Mouse (Mus musculus) gastrocnemius, adult 2 months (tissue): ENCODE results near the gene 1110032A03Rik. TPM values are rescaled to one million over a fixed set of nuclear protein-coding genes. Genes with fewer than 3 reads are reported as not detected.

Experiments
- DNase-seq: peaks from one replicate; pipeline ENCODE4 v3.0.0; 2022
- H3K27ac ChIP-seq: fragments of 200-600 bp; 2 replicates; pipeline ENCODE4 v1.8.1; 2022; ENCODE audit warnings: mild to moderate bottlenecking
- H3K4me3 ChIP-seq: fragments of 200-600 bp; 2 replicates; pipeline ENCODE4 v1.8.1; 2022; ENCODE audit warnings: mild to moderate bottlenecking, moderate library complexity
- CTCF ChIP-seq: fragments of 200-600 bp; IDR thresholded peaks from 2 replicates; pipeline ENCODE4 v1.8.1; 2022; ENCODE audit warnings: antibody characterized with exemption, mild to moderate bottlenecking, moderate library complexity
- intact Hi-C: fragments of 180-260 bp; cut with DNase I; formaldehyde crosslinking; loops from one replicate; pipeline ENCODE4 v1.15.1; 2025
- long read RNA-seq, 2 experiments: library from polyadenylated mRNA; stranded (forward); transcript quantifications; one replicate each; pipeline ENCODE4 v2.0.0; 2021
- total RNA-seq, 2 experiments: library from RNA; stranded (reverse); gene quantifications; 2 replicates each; pipeline ENCODE4 v1.2.3; 2021

Gene 1110032A03Rik
- total RNA-seq = 10 to 100 TPM; 10.4 to 11.2 TPM
- long read RNA-seq, experiment 1, transcript 1110032A03Rik-201 (4 exons, 2,082 nt) = major isoform, 8 of 10 reads
- long read RNA-seq, experiment 1, partial matches to known transcripts = 1 of 10 reads
- long read RNA-seq, experiment 1, other reads (novel, unspliced or antisense) = 1 of 10 reads
- long read RNA-seq, experiment 2, transcript 1110032A03Rik-201 (4 exons, 2,082 nt) = major isoform, 10 of 11 reads
- long read RNA-seq, experiment 2, partial matches to known transcripts = 0 of 11 reads
- long read RNA-seq, experiment 2, other reads (novel, unspliced or antisense) = 1 of 11 reads

DNA sequence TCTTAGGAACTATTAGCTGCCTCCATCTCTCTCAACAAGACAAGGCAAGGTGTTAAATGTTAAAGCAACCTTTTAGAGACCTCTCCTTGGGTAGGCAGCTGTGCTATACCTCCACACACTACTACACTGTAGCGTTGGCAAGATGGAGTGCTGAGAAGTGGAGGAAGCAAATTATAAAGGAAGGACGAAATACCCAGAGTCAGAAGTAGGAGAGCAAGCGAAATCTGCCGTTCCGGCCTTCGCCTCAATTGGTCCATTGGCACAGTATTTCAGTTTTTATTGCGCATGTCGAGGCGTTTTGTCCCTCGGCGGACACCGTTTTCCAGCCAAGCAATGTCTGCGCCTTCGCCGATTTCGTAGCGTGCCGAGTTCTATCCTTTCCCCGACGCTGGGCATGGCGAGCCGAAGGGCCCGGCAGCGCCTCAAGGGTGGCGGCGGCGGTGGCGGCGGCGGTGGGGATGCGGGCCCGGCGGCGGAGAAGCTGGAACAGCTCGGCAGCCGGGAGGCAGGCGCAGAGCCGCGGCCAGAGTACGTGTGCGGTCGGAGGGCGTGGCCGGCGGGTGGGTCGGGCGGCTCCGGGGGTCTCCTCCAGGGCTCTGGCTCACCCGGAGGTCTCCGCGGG, at the start of gene 1110032A03Rik, which contains the start of gene Alg9:
Gene 1110032A03Rik, minus strand, starts transcription at position 530 of the 622 bp plus-strand sequence.
Gene Alg9, plus strand, starts transcription at position 29 of the 622 bp plus-strand sequence.
- intact Hi-C loops = no loop called here
- Histone ChIP-seq H3K27ac (peak within 1 kb of the TSS; percentile 88), H3K4me3 (peak within 1 kb of the TSS; percentile 93)
- peak; percentile 92 for DNase-seq
- TF ChIP-seq CTCF = 0 out of 2 replicates have a peak, but pooled peaks have one; percentile 4

DNA sequence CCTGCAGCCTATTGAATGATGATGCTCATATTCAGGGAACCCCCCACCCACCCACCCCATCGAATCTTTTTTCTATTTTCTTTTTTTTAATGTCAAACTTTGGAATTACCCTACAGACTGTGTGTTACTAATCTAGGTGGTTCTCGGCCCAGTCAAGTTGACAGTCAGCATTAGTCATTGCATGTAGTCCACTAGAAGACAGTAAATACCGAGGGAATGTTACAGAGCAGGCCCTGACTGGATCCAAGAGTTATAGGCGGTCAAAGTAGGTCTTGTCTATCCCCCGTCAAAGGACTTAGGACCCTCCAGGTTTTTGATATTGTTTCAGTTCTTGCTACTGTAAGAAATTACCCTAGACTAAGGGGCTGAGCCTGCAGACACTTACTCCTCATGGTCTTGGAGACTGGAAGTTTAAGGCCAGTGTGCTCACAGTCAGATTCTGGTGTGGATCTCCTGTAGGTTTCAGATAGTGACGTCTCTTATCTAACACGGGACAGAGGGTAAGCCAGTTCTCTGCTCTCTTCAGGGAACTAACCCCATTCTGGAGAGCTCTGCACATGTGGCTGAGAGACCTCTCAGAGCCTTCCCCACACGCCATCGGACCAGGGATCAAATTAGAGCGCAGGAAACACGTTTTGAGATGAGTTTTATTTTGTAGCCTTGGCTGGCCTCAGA, 48.6 kb upstream of the 1110032A03Rik start:
- H3K4me3 ChIP-seq = no peak overlapping the region
- DNase-seq = no peak
- intact Hi-C loops = no loop called here
- H3K27ac ChIP-seq = no peak overlapping the region
- TF ChIP-seq CTCF = no peak

DNA sequence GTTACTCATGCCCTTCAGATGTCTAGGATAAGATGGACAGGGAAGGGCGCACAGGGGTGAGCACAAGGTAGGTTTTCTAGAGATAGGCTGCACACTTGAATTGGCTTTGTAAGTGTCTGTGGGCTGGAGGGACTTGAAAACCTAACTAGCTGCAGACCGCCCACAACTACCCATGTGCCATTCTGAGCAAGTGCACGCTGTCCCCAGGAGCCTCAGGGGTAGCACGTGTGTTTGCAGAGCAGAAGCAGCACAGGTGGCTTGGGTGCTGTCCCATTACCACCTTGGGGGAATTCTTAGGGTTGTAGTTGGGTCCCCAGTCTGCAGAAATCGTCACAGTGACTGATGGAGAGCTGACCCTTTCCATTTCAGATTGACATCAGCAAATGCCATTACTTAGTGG, 46.9 kb upstream of the 1110032A03Rik start:
- H3K4me3 ChIP-seq = no peak overlapping the region
- intact Hi-C loops = no loop called here
- no peak for DNase-seq
- H3K27ac ChIP-seq = no peak overlapping the region
- no peak for TF ChIP-seq CTCF

DNA sequence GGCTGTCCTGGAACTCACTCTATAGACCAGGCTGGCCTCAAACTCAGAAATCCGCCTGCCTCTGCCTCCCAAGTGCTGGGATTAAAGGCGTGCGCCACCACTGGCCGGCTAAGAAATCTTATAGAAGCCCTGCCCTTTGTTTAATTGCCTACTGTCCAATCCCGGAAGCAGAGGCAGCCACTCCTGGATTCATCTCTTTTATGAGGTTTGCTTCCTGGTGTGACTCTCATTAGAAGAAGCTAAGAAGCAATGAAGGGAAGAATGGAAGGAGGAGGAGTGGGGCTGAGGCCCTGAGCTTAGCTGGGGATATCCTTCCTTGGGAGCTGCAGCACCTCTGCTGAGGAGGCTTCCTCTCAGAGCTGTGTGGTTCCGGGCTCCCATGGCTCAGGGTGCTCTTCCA, 46.3 kb upstream of the 1110032A03Rik start:
- H3K27ac ChIP-seq = no peak overlapping the region
- intact Hi-C loops = no loop called here
- H3K4me3 ChIP-seq = no peak overlapping the region
- TF ChIP-seq CTCF = no peak
- DNase-seq = no peak

DNA sequence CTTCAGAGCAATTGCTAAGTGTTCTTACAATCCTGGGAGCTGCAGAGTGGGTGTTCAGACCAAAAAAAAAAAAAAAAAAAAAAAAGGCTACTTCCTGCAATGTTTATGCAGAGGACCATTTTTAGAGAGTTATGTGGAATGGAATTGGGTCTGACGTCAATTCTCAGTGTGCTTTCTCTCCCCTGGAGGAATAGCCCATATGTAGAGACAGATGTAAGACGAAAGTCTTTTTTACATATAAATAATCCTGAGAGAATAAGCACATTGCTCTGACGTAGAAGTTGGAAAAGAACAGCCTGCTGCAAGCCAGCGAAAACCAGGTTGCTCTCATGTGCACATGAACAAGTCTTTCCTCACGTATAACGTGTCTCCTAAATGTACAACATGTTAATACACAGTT, 44.4 kb upstream of the 1110032A03Rik start:
- no peak for DNase-seq
- no peak overlapping the region for H3K4me3 ChIP-seq
- intact Hi-C loops = no loop called here
- no peak for TF ChIP-seq CTCF
- H3K27ac ChIP-seq = no peak overlapping the region

DNA sequence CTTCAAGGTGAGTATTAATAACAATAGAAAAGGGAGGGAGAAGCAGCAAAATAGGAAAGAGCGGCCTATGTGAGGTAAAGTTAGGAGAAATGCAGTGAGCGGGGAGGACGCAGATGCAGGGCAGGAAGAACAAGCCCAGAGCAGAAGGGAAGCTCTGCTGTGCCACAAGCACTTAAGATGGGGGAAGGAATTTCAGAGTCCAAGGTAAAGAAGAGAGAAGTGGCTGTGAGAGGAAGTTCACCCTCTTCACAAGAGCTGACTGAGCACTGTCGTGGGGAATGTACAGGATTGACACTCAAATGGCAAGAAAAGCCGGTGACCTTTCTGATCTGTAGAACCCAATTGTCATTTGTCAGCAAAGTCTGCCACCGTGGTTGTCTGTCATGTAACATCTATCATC, 42.7 kb upstream of the 1110032A03Rik start:
- DNase-seq = no peak
- H3K27ac ChIP-seq = no peak overlapping the region
- no peak overlapping the region for H3K4me3 ChIP-seq
- no peak for TF ChIP-seq CTCF
- intact Hi-C loops = no loop called here

DNA sequence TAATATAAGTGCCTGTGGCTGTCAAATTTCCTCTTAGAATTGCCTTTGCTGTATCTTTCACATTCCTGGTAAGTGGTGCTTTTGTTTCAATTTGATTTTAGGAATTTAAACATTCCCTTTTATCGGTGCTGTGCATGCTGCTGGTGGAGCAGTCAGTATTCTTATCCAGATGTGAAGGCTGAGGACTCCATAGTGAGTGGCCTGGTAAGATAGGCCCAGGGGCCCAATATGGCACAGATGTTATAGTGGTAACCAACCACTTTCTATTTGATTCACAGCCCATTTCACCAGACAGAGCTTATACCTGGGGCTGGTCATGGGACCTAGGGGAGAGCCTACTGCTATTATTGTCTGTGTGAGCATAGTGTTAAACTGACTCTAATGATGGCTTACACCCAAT, 41.2 kb upstream of the 1110032A03Rik start:
- Histone ChIP-seq H3K4me3 (no peak overlapping the region), H3K27ac (no peak overlapping the region)
- intact Hi-C loops = no loop called here
- no peak for DNase-seq
- no peak for TF ChIP-seq CTCF

DNA sequence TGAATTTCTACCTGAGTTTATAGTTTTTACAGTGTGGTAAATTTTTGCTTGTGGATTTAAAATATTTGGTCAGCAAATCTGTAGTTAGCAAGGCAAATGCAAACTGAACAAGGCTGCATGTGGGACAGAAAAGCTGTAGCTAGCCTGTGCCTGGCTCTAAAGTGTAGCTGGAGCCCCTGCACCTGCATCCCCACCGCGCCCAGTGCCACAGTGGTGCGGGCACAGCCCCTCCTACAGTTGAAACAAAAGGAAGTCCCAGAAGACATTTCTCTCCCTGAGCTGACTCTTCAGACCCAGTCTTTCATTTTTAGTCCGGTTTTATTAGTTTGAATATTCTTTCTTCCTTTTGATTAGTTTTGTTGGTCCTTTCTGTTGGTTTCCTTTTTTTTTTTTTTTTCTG, 40.3 kb upstream of the 1110032A03Rik start:
- no peak for DNase-seq
- Histone ChIP-seq H3K4me3 (no peak overlapping the region), H3K27ac (no peak overlapping the region)
- intact Hi-C loops = no loop called here
- TF ChIP-seq CTCF = no peak

DNA sequence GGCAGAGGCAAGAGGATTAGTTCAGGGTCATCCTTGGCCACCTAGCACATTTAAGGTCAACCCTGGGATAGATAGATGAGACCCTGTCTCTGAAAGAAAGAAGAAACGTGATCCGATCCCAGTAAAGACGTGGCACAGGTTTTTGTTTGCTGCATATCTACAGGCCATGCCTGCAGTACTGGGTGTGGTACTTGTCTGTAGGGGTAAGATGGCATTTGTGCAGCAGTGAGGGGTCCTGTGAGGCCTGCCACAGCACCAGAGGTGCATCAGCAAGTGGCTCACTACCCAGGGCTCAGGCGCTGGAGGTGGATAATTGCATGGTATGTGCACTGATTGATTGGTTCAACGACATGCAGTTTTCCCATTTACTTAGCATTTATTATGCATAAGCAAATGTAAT, 38.5 kb upstream of the 1110032A03Rik start:
- TF ChIP-seq CTCF = no peak
- Histone ChIP-seq H3K27ac (no peak overlapping the region), H3K4me3 (no peak overlapping the region)
- no peak for DNase-seq
- intact Hi-C loops = no loop called here

DNA sequence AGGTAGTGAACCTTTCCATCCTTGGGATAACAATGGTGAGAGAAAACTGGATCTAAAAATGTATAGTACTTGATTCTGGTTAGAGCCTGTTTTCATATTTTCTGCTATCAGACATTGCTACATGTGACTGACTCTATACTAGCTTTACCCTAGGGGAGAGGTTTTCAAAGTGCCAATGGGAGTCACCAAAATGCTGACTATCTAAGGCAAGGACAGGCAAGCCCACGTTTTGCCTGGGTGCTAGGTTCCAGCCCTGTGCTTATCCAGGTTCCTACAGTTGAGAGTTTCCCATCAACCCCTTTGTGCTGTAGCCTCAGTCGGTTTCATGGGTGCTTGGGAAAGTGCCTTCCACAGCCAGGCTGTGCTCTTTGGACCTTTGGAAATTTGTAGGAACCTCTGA, 36.4 kb upstream of the 1110032A03Rik start:
- Histone ChIP-seq H3K27ac (peak overlapping the region; percentile 94; the same call in 1 of the 2 replicates), H3K4me3 (no peak overlapping the region)
- intact Hi-C loops = no loop called here
- DNase-seq = no peak
- no peak for TF ChIP-seq CTCF

DNA sequence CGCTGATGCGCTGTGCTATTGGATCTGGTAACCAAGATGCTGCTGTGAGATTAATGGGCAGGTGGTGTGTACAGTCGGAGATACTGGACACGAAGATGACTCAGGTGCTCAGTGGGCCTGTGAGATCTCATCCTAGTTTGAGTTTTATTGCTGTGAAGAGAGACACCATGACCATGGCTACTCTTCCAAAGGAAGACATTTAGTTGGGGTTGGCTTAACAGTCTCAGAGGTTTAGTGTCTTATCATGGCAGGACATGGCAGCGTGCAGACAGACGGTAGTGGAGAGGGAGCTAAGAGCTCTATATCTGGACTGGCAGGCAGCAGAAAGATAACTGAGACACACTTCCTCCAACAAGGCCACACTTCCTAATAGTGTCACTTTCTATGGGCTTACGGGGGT, 35.9 kb upstream of the 1110032A03Rik start:
- peak overlapping the region; percentile 94 for H3K27ac ChIP-seq
- no peak overlapping the region for H3K4me3 ChIP-seq
- intact Hi-C loops = no loop called here
- no peak for TF ChIP-seq CTCF
- no peak for DNase-seq

DNA sequence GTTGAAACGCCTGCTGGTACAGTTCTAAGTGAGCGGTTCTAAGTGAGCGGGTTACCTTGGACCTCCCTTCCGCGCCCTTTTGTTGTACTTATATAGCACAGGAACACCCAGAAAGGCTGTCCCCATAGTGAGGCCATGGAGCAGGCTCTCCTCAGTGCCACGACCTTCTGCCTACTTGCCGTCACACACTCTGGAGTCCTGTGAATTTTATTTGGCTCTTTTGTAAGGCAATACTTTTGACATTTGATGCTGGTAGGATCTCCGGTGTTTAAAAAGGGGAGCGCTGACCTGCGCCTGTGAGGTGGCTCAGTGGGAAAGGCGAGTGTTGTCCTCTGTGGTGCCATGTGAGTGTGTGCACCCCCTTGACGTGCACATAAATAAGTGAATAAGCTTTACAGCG, 33.8 kb upstream of the 1110032A03Rik start:
- Histone ChIP-seq H3K4me3 (peak overlapping the region; percentile 26; the same call in 1 of the 2 replicates), H3K27ac (peak overlapping the region; percentile 94)
- no peak for TF ChIP-seq CTCF
- intact Hi-C loops = no loop called here
- peak; percentile 70 for DNase-seq

DNA sequence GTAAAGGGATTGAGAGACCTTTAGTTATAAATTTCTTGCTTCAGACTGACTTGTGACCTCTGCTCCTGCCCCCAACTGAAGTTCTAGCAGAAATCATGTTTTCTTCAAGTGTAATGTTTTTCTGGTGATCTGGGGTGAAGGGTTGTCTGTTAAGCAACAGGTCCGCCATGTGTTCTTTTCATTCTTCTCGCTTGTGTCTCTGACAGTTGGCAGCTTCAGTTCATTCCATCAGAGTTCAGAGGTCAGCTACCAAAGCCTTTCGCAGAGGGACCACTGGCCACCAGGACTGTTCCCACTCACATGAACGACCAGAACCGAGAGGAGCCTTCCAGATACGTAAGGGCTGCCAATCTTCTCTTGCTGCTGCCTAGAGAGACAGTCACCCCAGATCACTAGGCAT, 33.2 kb upstream of the 1110032A03Rik start:
- no peak overlapping the region for H3K4me3 ChIP-seq
- no peak for DNase-seq
- TF ChIP-seq CTCF = no peak
- peak overlapping the region; percentile 94 for H3K27ac ChIP-seq
- intact Hi-C loops = no loop called here
